Mouse (Mus musculus): ENCODE measurements at regions not wholly inside any gene's neighbourhood (a gene's known extent, or its start where the extent isn't known, plus 50 kb on each side); places are given as distances from the start of the nearest gene placed in this dataset.

GRCm38 (mm10) chrX:11170416-11170815 lies 128.6 kb upstream of the H2al1a start:
- DNase-seq: no peak

GRCm38 (mm10) chrX:11180194-11180816 lies 118.8 kb upstream of the H2al1a start:
- DNase-seq: no peak

GRCm38 (mm10) chrX:11181855-11182254 lies 117.2 kb upstream of the H2al1a start:
- peak; percentile 1 for DNase-seq

GRCm38 (mm10) chrX:11190851-11191250 lies 108.2 kb upstream of the H2al1a start:
- no peak for DNase-seq

GRCm38 (mm10) chrX:11204135-11204534 lies 94.9 kb upstream of the H2al1a start:
- DNase-seq: no peak

- DNase-seq: no peak
These were observed 89.2 kb upstream of the H2al1a start for GRCm38 (mm10) chrX:11209895-11210294.

GRCm38 (mm10) chrX:11212811-11213210 lies 86.2 kb upstream of the H2al1a start:
- DNase-seq: no peak

- peak; percentile 31 for DNase-seq
These were observed 85.6 kb upstream of the H2al1a start for GRCm38 (mm10) chrX:11213492-11213891.

- DNase-seq: no peak
These were observed 60.0 kb upstream of the H2al1a start for GRCm38 (mm10) chrX:11239066-11239465.

GRCm38 (mm10) chrX:11245576-11245975 lies 53.5 kb upstream of the H2al1a start:
- DNase-seq: peak; percentile 47
